Mouse (Mus musculus) macrophage (primary cell): Measurements from ENCODE around the gene Gxylt1. TPM values are rescaled to one million over a fixed set of nuclear protein-coding genes. Genes with fewer than 3 reads are reported as not detected.
A peak's percentile ranks its signal among the peaks of the same experiment; 100 is the strongest.
"Not testable (repeated sequence)": the region's sequence is repeated elsewhere in the genome, so short reads cannot be mapped to it uniquely, and the experiment has no call there.

Experiments
- H3K27ac ChIP-seq: fragments of 350-480 bp; formaldehyde crosslinking; 2 replicates; pipeline ENCODE4 v1.9.0; 2021
- H3K36me3 ChIP-seq: fragments of 350-480 bp; formaldehyde crosslinking; 2 replicates; pipeline ENCODE4 v1.9.0; 2021; ENCODE audit errors: inconsistent target
- H3K4me3 ChIP-seq: fragments of 350-480 bp; formaldehyde crosslinking; 2 replicates; pipeline ENCODE4 v1.9.0; 2021; ENCODE audit errors: inconsistent target
- H3K79me2 ChIP-seq: fragments of 350-480 bp; formaldehyde crosslinking; 2 replicates; pipeline ENCODE4 v1.9.0; 2021; ENCODE audit errors: inconsistent target
- WGBS: methylation state at CpG from one replicate; pipeline ENCODE4 v1.1.7; 2026; ENCODE audit warnings: inconsistent platforms; ENCODE audit not compliant: missing documents; 5-methylcytosine and 5-hydroxymethylcytosine counted together
- polyA plus RNA-seq: library from polyadenylated mRNA; stranded (reverse); fragments of 250-400 nt; gene quantifications from 3 replicates; pipeline ENCODE4 v1.2.4, GENCODE M21; 2018; ENCODE audit warnings: inconsistent platforms
- total RNA-seq, 78 experiments: library from RNA; depleted of rRNA; stranded (reverse); fragments of 250-400 nt; gene quantifications; 1 replicate in 9 of 78; 2 replicates in 24 of 78; 3 replicates in 43 of 78; 4 replicates in 2 of 78; pipeline ENCODE4 v1.2.4; 2018; ENCODE audit warnings: inconsistent platforms in 56 of 78

Gene Gxylt1
- 10 to 100 TPM; 10.1 to 32.2 (median 24.0) TPM for total RNA-seq (2018; cell fraction: chromatin; rRNA removed)
- total RNA-seq (2018; cell fraction: cytosol; rRNA removed): 10 to 100 TPM; 12.7 to 27.0 (median 18.4) TPM
- 10 to 100 TPM; 20.8 to 53.7 (median 31.5) TPM for total RNA-seq (2018; cell fraction: nucleus; rRNA removed)
- polyA plus RNA-seq: 15.2 to 18.2 TPM (median 17.6 TPM) in 3 replicates

- Histone ChIP-seq H3K27ac (peak within 1 kb of the TSS; percentile 81), H3K36me3 (no peaks in the 10 kb centered on the region), H3K4me3 (peak within 1 kb of the TSS; percentile 78), H3K79me2 (peaks cover 48% of the 10 kb centered on the region)
- under 1% methylated on average over 63 of the region's 93 CpGs for WGBS
These were observed at the start of gene Gxylt1 for GRCm38 (mm10) chr15:93274679-93275583. Gxylt1 (minus strand) TSS chr15:93275179.

GRCm38 (mm10) chr15:93318781-93319180 lies 43.8 kb upstream of the Gxylt1 start:
- Histone ChIP-seq H3K36me3 (no peaks in the 10 kb centered on the region), H3K4me3 (no peak overlapping the region), H3K79me2 (peaks cover 68% of the 10 kb centered on the region), H3K27ac (no peak overlapping the region)
- WGBS: 100% methylated on average over 1 of the region's 1 CpGs

DNA sequence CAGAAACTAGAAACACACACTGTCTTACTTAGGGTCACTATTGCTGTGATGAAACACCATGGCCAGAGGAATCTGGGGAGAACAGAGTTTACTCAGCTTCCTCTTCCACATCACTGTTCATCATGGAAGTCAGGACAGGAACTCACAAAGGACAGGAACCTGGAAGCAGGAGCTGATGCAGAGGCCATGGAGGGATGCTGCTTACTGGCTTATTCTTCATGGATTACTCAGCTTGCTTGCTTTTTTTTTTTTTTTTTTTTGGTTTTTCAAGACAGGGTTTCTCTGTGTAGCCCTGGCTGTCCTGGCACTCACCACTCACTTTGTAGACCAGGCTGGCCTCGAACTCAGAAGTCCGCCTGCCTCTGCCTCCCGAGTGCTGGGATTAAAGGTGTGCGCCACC lies 35.3 kb upstream of the Gxylt1 start:
- WGBS: 96% methylated on average over 4 of the region's 4 CpGs
- peaks cover 50% of the 10 kb centered on the region; the same call in 1 of the 2 replicates for H3K79me2 ChIP-seq
- not testable (repeated sequence) for H3K36me3 ChIP-seq, H3K4me3 ChIP-seq, H3K27ac ChIP-seq

DNA sequence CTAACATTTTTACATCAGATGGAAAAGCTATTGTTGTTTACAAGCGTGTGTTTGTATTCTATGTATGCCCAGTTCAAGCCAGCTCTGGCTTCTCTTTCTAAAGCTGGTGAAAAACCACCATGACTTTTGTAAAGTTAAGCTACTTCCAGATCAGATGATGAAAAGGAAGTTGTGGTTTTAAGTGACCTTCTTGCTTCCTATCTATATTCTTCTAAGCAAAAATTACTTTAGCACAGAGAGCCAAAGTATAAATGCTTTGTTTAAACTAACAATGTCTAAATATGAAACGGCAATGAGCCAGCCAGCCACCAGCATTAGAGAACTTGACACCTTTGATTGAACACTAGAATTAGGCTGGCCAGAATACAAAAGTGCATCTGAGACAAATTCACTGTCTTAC lies 23.2 kb upstream of the Gxylt1 start:
- Histone ChIP-seq H3K79me2 (peaks cover 71% of the 10 kb centered on the region; the same call in 1 of the 2 replicates), H3K4me3 (no peak overlapping the region), H3K27ac (peak overlapping the region; percentile 86), H3K36me3 (no peaks in the 10 kb centered on the region)
- WGBS: 0% methylated on average over 2 of the region's 2 CpGs

GRCm38 (mm10) chr15:93294483-93294882 lies 19.5 kb upstream of the Gxylt1 start:
- Histone ChIP-seq H3K79me2 (peaks cover 64% of the 10 kb centered on the region; the same call in 1 of the 2 replicates), H3K36me3 (no peaks in the 10 kb centered on the region), H3K4me3 (no peak overlapping the region), H3K27ac (peak overlapping the region; percentile 41)
- WGBS: 41% methylated on average over 11 of the region's 11 CpGs

DNA sequence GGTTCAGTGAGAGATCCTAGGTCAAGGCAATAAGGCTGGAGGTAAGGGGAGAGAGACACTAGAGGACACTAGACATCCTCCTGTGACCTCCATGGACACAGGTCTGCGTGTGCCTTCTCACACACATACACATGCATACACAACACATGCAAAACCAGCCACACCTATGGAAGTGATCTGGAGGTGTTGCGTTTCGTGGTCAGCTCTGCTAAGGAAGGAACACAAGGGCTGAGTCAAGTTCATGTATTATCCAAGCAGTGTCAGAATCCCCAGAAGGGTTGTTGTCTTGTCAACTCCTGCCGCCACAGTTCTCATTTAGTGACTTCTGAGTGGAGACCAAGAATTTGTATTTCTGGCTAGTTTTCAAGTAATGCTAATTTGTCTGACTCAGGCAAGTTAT lies 13.3 kb upstream of the Gxylt1 start:
- 98% methylated on average over 4 of the region's 4 CpGs for WGBS
- Histone ChIP-seq H3K79me2 (peaks cover 33% of the 10 kb centered on the region; the same call in 1 of the 2 replicates), H3K4me3 (no peak overlapping the region), H3K27ac (peak overlapping the region; percentile 37), H3K36me3 (no peaks in the 10 kb centered on the region)

DNA sequence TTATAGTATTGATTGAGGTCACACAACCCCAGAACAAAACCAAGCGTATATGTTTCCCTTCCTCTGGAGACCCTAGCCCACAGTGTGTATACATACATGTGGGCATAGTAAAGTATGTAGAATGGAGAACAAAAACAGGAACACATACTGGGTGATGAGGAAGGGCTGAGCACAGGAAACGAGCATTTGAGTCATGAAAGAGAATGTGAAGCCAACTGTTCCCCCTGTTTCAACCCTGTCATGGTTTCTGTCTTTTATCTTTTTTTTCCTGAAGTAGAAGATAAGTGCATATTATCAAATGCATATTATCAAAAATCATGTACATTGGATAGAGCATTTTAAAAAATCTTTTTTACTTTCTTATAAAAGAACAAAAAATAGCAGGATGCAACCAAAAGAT lies 12.6 kb upstream of the Gxylt1 start:
- 39% methylated on average over 2 of the region's 2 CpGs for WGBS
- Histone ChIP-seq H3K79me2 (peaks cover 26% of the 10 kb centered on the region; the same call in 1 of the 2 replicates), H3K27ac (peak overlapping the region; percentile 39), H3K4me3 (no peak overlapping the region), H3K36me3 (no peaks in the 10 kb centered on the region)

GRCm38 (mm10) chr15:93285244-93285643 lies 10.3 kb upstream of the Gxylt1 start:
- peaks cover 8% of the 10 kb centered on the region; the same call in 1 of the 2 replicates for H3K79me2 ChIP-seq
- 95% methylated on average over 15 of the region's 15 CpGs for WGBS
- no peak overlapping the region for H3K4me3 ChIP-seq
- no peak overlapping the region for H3K27ac ChIP-seq
- H3K36me3 ChIP-seq: no peaks in the 10 kb centered on the region

DNA sequence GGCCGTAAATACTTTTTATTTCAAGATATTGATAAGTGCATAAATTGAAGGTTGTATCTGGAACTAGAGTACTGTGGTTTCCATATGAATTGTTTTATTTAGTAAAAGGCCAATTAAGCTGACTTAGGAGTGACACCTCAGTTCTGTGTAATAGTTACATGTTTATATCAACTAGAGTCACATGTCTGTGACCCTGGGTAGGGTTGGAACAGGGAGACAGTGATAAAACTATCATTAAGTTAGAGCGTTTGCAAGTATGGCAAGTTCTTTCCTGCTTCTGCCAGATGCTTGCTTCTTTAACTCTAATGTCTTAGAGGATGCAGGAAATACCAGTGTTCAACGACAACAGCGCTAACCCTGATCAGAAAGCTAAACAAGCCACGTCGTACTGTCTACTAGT lies 9.3 kb upstream of the Gxylt1 start:
- WGBS: 94% methylated on average over 6 of the region's 6 CpGs
- no peaks in the 10 kb centered on the region for H3K36me3 ChIP-seq
- no peak overlapping the region for H3K27ac ChIP-seq

GRCm38 (mm10) chr15:93283349-93283748 lies 8.4 kb upstream of the Gxylt1 start:
- Histone ChIP-seq H3K79me2 (no peaks in the 10 kb centered on the region), H3K27ac (no peak overlapping the region), H3K4me3 (no peak overlapping the region), H3K36me3 (no peaks in the 10 kb centered on the region)
- 85% methylated on average over 11 of the region's 11 CpGs for WGBS

More for the DNA sequence above, 9.3 kb upstream of the Gxylt1 start:
- peaks cover 6% of the 10 kb centered on the region; the same call in 1 of the 2 replicates for H3K79me2 ChIP-seq
- no peak overlapping the region for H3K4me3 ChIP-seq

DNA sequence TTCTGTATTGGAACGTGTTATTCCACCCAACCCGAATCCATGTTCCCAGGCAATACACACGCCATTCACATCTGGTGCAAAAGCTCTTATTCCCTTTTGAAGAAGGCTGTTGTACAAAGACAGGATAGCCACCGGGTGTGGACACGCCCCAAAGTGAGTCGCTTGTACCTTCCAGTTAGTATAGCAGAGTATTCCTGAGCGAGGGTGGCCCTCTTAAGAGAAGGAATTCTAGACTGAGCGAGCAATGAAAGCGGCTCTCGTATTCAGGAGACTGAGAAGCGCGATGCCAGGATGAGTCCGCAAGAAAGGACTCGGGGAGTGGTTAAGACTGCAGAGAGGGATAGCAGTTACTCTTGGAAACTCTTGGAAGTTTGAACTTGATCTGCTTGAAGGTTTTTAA lies 1.3 kb upstream of the Gxylt1 start:
- Histone ChIP-seq H3K79me2 (peaks cover 34% of the 10 kb centered on the region), H3K27ac (peak overlapping the region; percentile 81), H3K4me3 (peak overlapping the region; percentile 51), H3K36me3 (no peaks in the 10 kb centered on the region)
- WGBS: 9% methylated on average over 14 of the region's 14 CpGs

- 1% methylated on average over 21 of the region's 21 CpGs for WGBS
- Histone ChIP-seq H3K4me3 (peak overlapping the region; percentile 51), H3K36me3 (no peaks in the 10 kb centered on the region), H3K27ac (peak overlapping the region; percentile 81), H3K79me2 (peaks cover 41% of the 10 kb centered on the region)
These were observed 644 bp upstream of the Gxylt1 start for GRCm38 (mm10) chr15:93275623-93276022.

- H3K4me3 ChIP-seq: peak overlapping the region; percentile 78
- peaks cover 56% of the 10 kb centered on the region for H3K79me2 ChIP-seq
- WGBS: 38% methylated on average over 19 of the region's 19 CpGs
- H3K27ac ChIP-seq: peak overlapping the region; percentile 38
- H3K36me3 ChIP-seq: no peaks in the 10 kb centered on the region
These were observed 946 bp downstream of the Gxylt1 start for GRCm38 (mm10) chr15:93273788-93274678.

GRCm38 (mm10) chr15:93272948-93273347 lies 2.0 kb downstream of the Gxylt1 start:
- Histone ChIP-seq H3K4me3 (no peak overlapping the region), H3K36me3 (no peaks in the 10 kb centered on the region), H3K79me2 (peaks cover 67% of the 10 kb centered on the region), H3K27ac (no peak overlapping the region)
- 57% methylated on average over 9 of the region's 9 CpGs for WGBS
